Mouse (Mus musculus): ENCODE data around the gene Fyn. TPM values are rescaled to one million over a fixed set of nuclear protein-coding genes. Genes with fewer than 3 reads are reported as not detected.
A peak's percentile ranks its signal among the peaks of the same experiment; 100 is the strongest.

Gene Fyn
- polyA plus RNA-seq, 3 experiments from 2014 or later: 100 to 133 (median 132) TPM

- no peak for ATAC-seq
Measured at GRCm38 (mm10) chr10:39379287-39379686, 10.6 kb downstream of the Fyn start.

- no peak for ATAC-seq
Measured at GRCm38 (mm10) chr10:39379721-39380370, 11.2 kb downstream of the Fyn start.

DNA sequence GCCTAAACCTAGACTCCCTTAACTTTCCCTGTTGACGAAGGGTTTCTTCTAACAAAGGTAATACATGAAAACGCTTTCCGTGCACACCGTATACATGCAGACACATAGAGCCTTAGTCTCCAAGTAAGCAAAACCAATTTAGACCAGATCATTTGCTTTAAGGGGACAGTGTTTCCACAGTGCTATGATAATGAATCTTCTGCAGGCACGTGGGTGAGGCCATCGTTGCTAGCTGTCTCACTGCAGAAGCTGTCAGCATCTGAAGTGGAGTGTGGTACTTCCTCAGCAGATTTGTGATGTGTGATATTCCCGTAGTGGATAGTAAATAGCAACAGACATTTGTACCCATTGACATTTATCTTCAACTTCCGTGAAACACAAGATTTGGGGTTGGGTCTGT, 16.6 kb downstream of the Fyn start:
- no peak for ATAC-seq

DNA sequence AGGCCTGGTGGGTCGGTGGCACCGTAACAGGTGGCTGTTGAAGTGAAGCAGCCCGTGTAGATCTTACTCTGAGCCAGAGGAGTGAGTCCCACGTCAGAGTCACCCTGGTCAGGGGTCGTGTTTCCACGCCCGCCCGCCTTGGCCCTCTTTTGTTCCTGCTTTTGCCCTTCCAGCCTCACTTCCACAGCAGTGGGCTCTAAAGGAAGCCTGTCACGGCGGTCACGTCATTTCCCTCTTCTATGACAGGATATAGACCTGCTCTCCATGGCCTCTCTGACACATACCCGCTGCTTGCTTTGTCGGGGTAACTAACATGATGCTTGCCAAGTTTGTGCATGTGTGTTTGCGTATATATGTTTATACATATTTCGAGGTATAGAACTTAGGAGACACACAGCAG, 17.5 kb downstream of the Fyn start:
- peak; percentile 72 for ATAC-seq

GRCm38 (mm10) chr10:39387024-39387423, 18.4 kb downstream of the Fyn start:
- ATAC-seq: peak; percentile 33

DNA sequence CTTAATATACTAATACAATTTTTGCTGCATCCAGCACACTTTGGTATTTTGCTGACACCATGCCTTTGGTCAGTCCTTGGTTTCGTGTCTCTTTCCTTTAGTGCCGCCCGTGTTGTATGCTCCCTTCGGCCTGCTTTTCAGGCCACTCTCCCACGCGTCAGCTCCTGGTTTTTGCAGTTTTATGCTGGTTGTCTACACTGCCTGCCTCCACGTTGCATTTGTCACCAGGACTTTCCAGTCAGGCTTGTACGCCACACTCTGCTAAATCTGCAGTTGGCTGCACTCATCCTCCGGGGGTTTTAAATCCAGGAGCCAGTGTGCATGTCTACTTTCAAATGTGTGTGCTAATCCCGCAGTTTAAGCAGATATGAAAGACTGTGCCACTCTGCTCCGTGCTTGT, 18.9 kb downstream of the Fyn start:
- ATAC-seq: no peak

DNA sequence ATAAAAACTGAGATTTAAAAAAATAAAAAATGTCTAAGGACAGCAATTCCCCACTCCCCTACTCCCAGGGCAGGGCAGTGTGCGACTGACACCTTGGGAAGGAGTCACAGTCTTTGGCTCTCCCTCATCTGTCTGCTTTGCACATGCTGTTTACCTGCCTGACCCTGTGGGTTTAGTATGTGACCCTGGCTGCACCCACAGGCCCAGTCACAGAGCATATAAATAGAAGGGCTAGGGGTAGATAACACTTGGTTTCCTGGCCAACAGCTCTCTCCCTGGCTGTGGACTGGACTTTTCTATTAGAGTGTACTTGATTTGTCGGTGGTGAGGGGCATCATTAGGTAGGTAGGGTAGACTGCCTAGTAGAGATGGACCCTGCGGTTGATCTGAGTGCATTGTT, 19.5 kb downstream of the Fyn start:
- ATAC-seq: no peak

DNA sequence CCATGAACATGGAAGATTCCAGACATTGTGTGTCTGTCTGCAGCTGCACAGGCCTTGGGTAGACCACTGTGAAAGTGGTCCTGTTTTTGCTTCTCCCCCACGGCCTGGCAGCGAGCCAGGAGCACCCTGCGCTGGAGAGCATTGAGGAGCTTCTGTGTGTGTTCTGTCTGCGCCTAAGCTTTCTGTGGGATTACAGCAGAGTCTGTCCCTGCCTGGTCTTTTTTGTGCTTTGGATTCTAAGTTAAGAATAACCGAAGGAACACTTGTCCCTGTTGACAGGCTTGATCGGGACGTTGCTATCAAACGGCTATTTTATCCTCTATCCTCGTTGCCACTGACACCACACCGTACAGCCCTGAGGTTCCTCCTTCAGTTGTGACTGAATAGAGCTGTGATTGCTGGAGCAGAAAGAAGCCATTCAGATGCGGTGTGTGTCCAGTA, 20.8 kb downstream of the Fyn start:
- ATAC-seq: no peak

DNA sequence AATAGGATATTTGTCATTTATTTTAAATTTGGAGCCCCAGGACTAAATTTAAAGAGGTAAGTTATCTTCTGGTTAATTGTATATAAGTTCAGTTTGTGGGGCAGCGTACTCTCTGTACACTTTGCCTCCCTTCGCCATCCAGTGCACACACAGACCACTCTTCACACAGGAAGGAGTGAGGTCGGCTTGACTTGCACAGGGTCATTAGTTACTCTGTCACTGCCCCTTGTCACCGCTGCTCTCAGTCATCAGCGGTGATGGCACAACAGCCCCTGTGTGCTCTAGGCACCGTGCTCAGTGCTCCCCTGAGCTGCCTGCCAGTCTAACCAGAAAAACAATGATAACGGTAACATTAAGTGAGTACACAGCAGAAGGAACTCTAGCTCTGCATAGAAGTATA, 21.9 kb downstream of the Fyn start:
- no peak for ATAC-seq

- no peak for ATAC-seq
Measured at GRCm38 (mm10) chr10:39392900-39393483, 24.3 kb downstream of the Fyn start.

DNA sequence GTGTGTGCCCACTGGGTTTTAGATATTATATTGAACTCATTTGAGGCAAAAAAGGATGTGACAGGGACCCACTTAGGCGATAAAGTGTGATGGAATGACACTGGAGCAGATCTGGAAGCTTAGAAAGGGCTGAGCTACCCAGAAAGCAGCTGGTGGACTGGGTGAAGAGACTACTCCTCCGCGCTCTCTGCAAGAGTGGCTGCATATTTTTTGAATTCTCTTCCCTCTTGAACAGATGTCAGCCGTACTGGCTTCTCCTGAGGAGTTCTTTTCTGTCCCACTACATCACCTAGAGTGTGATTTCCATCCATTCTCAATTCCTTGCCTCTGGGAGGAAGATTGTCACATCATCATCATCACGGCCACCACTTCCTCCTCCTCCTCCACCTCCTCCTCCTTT, 26.9 kb downstream of the Fyn start:
- ATAC-seq: no peak

GRCm38 (mm10) chr10:39398924-39399323, 30.3 kb downstream of the Fyn start:
- ATAC-seq: no peak

GRCm38 (mm10) chr10:39400155-39400554, 31.5 kb downstream of the Fyn start:
- no peak for ATAC-seq

DNA sequence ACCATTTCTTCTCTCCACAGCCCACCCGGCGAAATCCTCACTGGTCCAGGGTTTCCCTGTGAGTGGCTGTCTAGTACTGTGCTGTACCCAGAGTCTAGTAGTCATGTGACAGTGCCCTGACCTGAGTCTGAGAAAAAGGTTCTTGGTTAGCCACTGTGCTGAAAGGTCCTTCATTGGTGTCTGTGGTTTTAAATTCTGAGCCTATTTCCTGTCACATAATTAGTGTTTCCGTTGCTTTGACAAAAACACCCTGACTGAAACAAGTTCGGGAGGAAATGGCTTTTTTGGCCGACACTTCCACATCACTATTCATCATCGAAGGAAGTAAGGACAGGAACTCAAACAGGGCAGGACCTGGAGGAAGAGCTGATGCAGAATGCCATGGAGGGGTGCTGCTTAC, 33.8 kb downstream of the Fyn start:
- peak; percentile 92 for ATAC-seq

DNA sequence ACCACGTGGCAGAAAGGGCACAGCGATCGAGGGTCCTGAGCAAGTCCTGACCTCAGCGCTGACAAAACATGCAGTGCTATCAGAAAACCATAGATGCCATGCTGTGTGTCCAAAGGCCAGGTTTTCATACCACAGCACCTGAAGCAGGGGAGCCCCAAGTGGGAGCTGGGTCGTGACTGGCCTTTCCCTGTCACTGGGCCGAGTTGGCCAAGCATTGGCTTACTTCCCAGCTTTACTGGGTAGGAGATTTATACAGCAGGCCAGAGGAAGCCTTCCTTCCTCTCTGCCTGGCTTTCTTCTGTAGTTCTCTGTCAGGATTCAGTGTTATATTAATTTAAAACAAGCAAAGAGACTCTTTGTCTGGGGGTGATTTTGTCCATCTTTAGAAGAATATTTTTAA, 35.1 kb downstream of the Fyn start:
- ATAC-seq: no peak

- ATAC-seq: no peak
Measured at GRCm38 (mm10) chr10:39404175-39404574, 35.5 kb downstream of the Fyn start.

GRCm38 (mm10) chr10:39405982-39406797, 37.5 kb downstream of the Fyn start:
- no peak for ATAC-seq

- ATAC-seq: no peak
Measured at GRCm38 (mm10) chr10:39406798-39407189, 38.1 kb downstream of the Fyn start.

DNA sequence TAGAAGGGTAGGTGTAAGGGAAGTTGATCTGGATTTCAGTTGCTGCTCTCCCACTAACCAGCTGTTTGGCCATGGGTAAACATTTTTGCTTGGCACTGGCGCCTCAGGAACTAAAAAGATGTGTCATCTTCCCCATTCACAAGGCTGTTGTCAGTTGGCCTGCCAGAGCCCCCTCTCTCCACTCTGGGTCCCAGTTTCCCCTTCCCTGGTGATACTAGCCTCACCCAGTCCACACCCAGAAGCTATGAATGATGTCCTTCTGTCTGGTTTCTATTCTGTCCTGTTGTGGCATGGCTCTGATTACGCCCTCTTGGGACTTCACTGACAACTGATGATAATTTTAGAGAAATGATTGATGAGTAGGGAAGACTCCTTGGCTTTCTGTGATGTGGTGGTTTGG, 38.9 kb downstream of the Fyn start:
- no peak for ATAC-seq

GRCm38 (mm10) chr10:39409602-39410001, 40.9 kb downstream of the Fyn start:
- no peak for ATAC-seq

DNA sequence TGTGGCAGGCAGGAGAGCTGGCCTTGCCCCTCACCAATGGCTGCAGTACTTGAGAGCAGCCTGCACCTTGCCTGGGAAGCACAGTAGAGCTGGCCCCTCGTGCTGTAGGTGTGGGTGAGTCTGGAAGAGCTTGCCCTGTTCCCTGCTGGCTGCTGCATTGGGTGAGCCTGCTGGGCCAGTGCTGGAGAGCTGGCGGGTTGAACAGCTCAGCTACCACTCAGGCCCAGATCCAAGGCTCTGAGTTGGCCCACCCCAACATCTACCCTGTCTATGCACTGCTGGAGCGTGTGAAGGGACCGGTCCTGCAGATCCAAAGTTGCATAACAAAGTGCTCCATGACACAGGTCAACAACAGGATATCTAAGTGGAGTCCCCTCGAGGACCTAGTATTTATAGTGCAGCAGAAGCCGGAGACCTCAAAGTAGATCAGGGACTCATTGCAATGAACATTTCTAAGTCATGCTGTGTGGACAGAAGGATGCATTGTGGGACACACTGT, 41.5 kb downstream of the Fyn start:
- ATAC-seq: no peak

DNA sequence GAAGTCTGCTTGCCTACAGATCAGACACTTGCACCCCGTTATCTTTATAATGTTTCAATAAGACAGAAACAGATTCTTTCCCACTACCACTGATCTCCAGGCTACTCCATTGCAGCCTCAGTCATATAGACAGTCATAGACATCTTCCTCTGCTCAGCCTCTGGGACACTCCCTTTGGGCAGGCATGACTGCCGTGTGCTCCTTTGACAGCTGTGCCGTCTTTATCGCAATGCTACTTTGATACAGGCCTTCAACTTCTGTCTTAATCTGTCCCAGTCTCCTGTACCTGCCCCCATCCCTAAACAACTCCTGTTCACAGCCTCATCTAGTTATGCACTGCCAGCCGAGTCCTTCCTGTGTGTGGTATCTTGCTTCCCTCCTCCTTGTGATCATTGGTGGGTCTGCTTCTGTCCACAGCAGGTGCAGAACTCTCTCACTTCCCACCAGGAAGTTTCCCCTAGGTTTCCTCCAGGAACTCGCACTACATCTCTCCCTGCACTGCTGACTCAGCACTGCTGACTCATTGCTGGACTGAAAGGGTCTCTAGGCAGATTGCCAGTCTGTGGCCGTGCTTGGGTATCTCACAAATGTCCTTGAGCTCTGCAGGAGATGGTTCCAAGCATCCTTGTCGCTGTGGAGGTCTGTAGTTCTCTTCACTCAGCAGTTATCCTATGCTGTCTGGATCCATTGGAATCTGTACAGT, 43.4 kb downstream of the Fyn start:
- ATAC-seq: peak; percentile 29

All from inflammation-experienced regulatory T-cells, adult 6 months (primary cell).